Mouse (Mus musculus): Measurements from ENCODE around the gene Bglap.
"Not testable (repeated sequence)": the region's sequence is repeated elsewhere in the genome, so short reads cannot be mapped to it uniquely, and the experiment has no call there.

Gene Bglap

DNA sequence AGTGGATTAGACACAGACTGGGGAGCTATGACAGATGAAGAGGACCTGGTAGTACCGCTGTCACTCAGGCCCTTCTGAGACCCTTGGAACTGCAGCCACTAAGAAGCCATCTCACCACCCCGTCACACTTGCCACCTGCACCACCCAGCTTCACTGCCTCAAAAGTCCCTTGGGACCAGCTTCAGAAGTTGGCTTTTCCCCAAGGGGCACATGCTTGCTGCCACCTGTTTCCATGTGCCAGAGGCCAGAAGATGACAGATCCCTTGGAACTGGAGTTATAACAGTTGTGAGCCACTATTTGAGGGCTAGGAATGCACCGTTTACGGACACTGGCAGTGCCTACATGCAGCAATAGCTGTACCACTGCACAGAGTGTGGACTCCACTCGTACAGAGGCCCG, 11.0 kb upstream of the Bglap start:
- in situ Hi-C loops (cut with MboI, MseI) = no loop called here

DNA sequence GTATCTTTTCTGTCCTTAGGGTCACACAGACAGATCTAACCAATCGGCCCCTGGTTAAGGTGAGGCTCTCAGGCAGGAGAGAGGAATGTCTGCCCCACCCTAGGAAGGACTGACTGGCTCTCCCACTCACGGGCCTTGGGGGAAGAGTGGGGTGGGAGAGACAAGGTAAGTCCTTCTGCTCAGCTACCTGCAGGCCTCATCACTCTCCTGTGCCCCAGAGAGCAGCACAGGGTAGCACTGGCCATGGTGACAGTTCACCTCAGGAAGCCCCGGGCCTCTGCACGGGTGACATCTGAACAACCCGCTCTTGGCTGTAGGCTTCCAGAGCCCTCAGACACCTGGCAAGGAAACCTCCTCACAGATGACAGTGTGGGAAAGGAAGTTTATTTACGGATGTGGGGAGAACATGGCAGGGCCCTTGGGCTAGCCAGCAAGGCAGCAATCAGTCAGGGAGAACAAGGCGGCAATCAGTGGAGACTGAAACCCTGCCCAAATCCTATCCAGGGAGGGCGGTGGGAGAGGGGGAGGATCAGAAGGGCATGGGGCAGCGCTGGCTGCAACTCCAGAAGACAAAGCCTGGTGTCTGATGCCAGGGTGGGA, 9.6 kb upstream of the Bglap start:
- in situ Hi-C loops (cut with MboI, MseI) = no loop called here

DNA sequence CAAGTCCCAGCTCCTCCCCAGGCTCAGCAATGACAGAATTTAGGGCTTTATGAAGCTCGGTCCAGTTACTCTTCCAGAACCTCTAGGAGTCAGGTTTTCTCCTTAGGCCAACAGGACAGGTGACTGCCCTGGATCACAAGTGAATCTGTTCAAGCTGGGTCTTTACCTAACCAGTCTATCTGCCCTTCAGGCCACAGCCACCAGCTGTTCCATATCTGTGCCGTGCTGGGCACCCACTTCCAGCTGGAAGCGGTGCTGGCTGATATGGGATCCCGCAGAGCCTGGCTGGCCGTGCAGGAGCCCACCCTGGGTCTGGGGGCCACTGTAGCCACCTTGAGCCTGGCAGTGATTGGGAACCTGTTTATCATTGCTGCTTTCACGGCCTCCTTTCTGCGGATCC, 1.9 kb downstream of the Bglap start:
- in situ Hi-C loops (cut with MboI, MseI) = not testable (repeated sequence)

DNA sequence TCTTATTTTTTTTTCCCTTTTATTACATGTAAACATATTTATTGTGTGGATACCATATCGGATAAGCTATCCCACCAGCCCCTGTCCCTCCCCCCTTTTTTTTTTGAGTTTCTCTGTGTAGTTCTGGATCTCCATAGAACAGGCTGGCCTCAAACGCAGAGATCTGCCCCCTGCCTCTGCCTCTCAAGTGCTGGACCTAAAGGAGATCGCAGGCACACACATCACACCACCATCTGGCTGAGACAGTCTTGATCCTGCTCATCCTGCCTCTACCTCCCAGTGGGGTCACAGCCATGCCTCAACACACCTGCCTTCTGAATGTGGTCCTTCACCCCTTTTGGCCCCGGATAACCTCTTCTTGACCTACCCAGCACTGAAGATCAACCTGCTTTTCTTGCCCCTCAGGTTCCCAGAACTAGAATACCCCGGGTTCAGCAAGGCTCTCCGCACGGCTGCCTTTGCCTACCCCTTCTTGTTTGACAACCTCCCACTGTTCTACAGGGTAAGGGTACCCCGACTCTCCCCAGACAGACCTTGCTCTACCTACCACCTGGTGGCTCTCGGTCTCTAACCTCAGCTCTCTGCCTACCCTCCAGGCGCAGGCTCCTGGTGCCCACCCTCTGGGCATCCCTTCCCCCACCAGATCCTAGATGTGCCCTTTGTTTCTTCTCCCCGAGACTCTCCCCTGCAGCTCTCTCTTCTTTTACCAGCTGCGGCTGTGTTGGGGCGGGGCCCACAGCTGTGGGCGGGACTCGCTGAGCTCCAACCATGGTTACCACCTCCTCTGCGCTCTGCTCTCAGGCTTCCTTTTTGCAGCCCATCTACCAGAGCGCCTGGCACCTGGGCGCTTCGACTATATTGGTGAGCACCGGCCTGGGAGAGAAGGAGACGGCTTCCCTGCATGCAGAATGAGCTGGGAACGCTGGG, 2.6 kb downstream of the Bglap start:
- in situ Hi-C loops (cut with MboI, MseI) = not testable (repeated sequence)

DNA sequence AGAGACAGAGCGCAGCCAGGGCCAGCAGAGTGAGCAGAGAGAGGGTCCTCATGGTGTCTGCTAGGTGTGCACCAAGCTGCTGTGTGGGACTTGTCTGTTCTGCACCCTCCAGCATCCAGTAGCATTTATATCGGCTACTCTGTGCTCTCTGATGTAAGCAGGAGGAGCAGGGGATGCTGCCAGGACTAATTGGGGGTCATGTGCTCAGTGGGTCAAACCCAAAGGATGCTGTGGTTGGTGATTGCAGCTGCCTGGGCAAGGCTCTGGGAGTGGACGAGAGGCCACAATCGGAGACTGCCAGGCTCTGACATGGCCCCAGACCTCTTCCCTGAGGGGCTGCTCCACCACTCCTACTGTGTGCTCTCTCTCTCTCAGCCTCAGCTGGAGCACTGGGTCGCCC, 5.7 kb downstream of the Bglap start, which contains the start of gene Bglap2:
Bglap2 (minus strand) TSS at position 101 of the 400 bp plus-strand sequence.
- in situ Hi-C loops (cut with MboI, MseI) = not testable (repeated sequence)

DNA sequence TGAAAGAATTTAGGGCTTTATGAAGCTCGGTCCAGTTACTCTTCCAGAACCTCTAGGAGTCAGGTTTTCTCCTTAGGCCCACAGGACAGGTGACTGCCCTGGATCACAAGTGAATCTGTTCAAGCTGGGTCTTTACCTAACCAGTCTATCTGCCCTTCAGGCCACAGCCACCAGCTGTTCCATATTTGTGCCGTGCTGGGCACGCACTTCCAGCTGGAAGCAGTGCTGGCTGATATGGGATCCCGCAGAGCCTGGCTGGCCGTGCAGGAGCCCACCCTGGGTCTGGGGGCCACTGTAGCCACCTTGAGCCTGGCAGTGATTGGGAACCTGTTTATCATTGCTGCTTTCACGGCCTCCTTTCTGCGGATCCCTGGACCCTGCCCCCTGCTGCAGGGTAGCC, 7.6 kb downstream of the Bglap start:
- in situ Hi-C loops (cut with MboI, MseI) = not testable (repeated sequence)

DNA sequence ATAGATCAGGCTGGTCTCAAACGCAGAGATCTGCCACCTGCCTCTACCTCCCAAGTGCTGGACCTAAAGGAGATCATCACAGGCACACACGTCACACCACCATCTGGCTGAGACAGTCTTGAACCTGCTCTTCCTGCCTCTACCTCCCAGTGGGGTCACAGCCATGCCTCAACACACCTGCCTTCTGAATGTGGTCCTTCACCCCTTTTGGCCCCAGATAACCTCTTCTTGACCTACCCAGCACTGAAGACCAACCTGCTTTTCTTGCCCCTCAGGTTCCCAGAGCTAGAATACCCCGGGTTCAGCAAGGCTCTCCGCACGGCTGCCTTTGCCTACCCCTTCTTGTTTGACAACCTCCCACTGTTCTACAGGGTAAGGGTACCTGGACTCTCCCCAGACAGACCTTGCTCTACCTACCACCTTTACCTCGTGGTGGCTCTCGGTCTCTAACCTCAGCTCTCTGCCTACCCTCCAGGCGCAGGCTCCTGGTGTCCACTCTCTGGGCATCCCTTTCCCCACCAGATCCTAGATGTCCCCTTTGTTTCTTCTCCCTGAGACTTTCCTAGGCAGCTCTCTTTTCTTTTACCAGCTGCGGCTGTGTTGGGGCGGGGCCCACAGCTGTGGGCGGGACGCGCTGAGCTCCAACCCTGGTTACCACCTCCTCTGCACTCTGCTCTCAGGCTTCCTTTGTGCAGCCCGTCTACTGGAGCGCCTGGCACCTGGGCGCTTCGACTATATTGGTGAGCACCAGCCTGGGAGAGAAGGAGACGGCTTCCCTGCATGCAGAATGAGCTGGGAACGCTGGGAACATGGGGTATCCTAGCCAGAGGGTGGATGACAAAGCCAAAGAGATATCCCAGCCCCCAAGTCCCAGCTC, 8.3 kb downstream of the Bglap start:
- in situ Hi-C loops (cut with MboI, MseI) = not testable (repeated sequence)

DNA sequence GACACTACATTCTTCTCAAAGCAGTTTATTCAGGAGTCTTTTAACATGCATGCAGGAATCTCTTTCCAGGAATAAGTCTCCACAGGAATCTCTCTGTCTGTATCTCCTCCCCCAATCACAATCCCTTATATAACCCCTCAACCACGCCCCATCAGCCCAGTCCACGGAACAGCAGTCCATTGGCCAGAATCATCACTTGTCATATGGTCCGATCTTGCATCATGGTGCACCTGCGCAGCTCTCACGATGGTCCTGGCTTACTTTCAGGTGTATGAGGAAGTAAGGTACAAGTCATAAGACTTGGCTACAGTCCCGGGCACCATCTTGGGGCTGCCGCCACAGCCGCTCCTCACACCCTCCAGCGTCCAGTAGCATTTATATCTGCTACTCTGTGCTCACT, 11.6 kb downstream of the Bglap start, which contains the start of gene Bglap3:
Bglap3 (minus strand) TSS at position 101 of the 400 bp plus-strand sequence.
- in situ Hi-C loops (cut with MboI, MseI) = not testable (repeated sequence)

DNA sequence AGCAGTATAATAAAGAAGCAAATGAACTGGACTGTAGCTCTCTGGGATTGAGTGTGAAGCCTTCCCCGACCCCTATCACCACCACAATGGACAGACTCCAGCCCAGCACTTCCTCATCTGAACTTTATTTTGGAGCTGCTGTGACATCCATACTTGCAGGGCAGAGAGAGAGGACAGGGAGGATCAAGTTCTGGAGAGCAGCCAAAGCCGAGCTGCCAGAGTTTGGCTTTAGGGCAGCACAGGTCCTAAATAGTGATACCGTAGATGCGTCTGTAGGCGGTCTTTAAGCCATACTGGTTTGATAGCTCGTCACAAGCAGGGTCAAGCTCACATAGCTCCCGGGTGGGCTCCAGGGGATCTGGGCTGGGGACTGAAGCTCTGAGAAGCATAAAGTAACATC, 15.8 kb downstream of the Bglap start:
- in situ Hi-C loops (cut with MboI, MseI) = not testable (repeated sequence)

DNA sequence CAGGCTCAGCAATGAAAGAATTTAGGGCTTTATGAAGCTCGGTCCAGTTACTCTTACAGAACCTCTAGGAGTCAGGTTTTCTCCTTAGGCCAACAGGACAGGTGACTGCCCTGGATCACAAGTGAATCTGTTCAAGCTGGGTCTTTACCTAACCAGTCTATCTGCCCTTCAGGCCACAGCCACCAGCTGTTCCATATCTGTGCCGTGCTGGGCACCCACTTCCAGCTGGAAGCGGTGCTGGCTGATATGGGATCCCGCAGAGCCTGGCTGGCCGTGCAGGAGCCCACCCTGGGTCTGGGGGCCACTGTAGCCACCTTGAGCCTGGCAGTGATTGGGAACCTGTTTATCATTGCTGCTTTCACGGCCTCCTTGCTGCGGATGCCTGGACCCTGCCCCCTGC, 16.7 kb downstream of the Bglap start:
- in situ Hi-C loops (cut with MboI, MseI) = not testable (repeated sequence)

DNA sequence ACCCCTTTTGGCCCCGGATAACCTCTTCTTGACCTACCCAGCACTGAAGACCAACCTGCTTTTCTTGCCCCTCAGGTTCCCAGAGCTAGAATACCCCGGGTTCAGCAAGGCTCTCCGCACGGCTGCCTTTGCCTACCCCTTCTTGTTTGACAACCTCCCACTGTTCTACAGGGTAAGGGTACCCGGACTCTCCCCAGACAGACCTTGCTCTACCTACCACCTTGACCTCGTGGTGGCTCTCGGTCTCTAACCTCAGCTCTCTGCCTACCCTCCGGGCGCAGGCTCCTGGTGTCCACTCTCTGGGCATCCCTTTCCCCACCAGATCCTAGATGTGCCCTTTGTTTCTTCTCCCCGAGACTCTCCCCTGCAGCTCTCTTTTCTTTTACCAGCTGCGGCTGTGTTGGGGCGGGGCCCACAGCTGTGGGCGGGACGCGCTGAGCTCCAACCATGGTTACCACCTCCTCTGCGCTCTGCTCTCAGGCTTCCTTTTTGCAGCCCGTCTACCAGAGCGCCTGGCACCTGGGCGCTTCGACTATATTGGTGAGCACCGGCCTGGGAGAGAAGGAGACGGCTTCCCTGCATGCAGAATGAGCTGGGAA, 17.3 kb downstream of the Bglap start:
- in situ Hi-C loops (cut with MboI, MseI) = not testable (repeated sequence)

DNA sequence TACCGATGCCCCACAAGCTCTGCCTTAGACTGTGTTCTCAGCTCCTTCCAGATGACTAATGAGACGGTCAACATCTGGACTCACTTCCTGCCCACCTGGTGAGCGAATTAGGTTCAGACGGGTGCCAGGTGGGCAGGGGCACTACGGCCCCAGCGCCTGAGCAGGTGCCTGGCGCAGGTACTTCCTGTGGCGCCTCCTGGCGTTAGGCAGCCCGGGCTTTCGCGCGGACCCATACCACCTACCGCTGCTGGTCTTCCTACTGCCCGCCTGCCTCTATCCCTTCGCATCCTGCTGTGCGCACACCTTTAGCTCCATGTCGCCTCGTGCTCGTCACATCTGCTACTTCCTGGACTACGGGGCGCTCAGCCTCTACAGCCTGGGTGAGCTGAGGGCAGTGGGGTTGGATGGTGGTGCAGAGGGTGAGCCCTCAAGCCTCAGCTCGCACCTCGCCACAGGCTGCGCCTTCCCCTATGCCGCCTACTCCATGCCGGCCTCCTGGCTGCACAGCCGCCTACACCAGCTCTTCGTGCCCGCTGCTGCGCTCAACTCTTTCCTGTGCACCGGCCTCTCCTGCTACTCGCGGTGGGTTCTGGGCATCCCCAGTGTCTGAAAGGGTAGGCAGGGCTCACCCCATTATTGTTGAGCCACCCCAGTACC, 18.4 kb downstream of the Bglap start:
- in situ Hi-C loops (cut with MboI, MseI) = no loop called here

DNA sequence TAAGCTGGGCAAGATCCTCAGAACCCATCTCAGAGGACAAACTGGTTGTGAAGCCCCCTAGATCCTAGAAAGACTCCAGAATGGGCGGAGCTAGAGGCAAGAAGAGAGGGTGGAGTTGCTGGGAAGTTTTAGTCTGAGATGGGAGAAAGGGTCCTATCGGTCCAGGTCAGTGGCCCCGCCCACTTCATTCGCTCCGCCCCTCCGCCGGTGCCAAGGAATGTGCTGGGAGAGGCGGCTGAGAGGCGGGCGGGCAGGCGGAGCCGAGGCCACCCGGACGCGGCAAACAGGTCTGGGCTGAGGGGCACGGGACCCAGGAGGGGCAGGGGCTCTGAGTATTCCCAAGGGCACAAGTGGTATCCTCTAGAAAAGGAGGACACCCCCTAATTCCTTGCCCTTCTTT, 19.9 kb downstream of the Bglap start, which contains the start of gene Paqr6:
Paqr6 (plus strand) TSS at position 248 of the 400 bp plus-strand sequence.
- in situ Hi-C loops (cut with MboI, MseI) = no loop called here

DNA sequence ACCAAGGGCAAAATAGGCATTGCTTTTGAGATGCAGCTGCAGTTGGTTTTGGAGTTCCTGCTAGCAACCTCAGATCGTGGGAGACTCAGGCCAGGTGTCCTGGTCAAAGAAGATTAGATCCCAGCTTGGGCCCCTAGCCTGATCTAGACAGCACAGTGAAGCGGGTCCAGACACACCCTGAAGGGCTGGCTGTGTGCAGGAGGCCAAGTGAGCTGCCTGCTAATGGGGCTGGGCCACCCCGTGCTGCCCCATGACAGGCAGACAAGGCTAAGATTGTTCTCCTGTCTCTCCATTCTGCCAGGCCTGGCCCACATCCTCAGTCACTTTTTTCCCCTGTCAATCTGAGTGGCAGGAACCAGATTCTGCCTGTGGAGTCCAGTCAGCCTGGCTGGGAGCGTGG, 20.6 kb downstream of the Bglap start:
- in situ Hi-C loops (cut with MboI, MseI) = no loop called here

DNA sequence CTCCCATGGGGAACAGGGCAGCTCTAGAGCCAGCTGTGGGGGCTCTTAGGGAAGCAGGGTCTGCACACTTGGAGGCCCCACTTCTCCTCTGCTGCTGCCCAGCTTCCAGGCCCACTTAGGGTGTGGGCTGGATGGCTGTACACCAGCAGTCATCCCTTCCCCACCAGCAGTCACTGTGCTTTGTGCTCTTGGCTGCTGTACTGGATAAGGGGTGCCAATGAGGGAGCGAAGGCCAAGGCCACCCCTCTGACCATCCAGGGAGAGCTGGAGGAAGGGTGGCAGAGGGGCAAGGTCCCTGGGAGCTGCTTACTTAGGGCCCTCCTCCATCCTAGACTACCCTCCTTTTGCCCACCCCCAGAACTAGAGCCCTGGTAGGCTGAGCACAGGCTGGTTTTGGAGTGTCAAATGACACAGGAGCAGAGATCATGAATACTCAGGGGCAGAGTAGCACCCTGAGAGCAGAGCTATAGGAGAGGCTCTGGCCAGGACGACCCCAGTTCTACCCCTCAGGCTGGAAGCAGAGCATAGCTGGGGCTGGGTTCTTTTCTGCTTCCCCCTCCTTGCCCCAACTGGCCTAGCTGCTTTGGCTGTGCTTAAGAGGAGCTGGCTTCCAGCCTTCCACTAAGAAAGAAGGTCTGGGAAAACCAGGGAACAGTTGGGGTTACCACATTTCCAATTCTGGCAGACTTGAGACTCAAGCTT, 22.5 kb downstream of the Bglap start:
- in situ Hi-C loops (cut with MboI, MseI) = no loop called here

DNA sequence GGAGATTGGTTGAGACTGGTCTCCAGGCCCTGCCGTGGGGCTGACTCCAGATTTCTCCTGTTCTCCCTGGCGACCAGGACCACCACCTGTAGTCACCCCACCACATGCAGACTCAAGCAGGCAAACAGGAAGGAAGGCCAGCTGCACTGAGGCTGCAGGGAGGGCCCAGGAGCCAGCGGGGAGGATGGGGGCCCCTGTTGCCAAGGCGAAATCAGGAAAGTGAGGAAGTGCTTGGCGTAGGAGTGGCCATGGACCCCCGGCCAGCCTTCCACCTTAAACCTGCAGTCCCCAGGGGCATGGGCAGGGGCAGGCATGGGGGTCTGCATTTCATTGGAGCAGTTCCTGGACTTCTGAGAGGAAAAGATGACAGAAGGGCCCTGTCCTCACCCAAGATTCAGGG, 23.2 kb downstream of the Bglap start:
- in situ Hi-C loops (cut with MboI, MseI) = no loop called here

DNA sequence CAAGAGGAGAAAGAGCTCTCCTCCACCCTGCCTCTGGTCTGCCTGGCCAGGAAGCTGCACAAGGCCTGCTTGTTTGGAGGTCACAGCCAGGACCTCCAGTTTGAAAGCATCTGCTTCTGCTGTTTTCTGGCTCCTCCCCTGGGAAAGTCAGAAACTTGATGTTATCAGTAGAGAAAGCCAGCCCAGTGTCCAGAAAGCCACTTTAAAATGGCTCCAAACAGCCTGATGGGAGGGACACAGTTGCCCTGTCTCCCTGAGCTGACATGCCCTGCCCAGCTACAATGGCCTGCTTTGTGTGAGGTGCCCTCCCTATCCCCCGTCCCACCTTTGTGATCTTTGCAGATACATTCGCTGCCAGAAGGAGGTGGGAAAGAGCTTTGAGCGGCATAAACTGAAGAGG, 24.3 kb downstream of the Bglap start:
- in situ Hi-C loops (cut with MboI, MseI) = loop anchor here in 1 of 2 experiments (10.0 kb wide), 1 partner anchor 335 kb away; no protein-coding TSS in a partner anchor

DNA sequence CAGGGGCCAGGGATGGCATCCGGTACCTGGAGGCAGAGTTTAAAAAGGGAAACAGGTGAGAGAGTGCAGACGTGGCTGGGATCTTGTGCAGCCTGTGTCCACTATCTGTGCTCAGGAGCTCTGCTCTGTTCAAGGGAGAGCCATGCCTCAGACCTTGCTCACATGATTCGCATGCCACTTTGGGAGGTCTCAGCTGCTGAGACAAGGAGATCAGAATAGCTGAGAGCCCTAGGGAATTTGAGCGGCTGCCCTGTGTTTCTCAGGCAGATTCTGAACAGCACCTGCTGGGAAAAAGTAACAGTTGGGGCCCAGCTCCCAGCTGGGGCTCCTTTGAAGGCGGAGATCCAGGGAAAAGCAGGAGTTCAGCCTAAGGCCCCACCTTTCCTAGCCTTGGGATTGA, 24.7 kb downstream of the Bglap start:
- in situ Hi-C loops (cut with MboI, MseI) = loop anchor here in 1 of 2 experiments (10.0 kb wide), 1 partner anchor 335 kb away; no protein-coding TSS in a partner anchor

DNA sequence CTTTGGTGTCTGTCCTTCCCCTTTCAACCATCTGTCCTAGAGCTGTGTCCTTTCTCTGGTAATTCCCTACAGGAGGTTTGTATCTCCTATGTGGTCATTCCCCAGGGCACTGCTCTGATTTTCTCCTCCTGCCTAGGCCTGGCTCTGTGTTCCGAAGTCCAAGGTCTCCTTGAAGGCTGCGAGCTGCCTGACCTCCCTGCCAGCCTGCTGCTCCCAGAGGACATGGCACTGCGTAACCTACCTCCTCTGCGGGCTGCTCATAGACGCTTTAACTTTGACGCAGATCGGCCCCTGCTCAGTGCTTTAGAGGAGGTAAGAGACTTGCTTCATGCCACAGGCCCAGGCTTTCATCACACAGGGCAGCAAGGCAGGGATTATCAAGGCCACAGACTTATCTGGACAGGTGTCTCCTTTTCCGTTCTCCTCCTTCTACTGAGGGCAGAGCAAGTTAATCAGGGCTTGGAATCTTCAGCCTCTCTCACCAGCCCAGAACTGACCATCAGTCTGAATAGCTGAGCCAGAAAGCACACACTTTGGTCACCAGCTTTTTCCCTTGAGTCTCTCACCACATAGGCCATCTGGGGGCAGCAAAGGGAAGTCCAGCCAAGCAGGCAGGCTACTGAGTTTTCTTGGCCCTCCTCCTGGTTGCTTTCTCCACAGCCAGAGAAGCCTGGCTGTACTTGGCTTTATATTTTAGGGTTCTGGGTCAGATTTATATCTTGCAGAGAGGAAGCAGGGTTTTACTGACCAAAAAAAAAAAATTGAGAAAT, 29.7 kb downstream of the Bglap start:
- in situ Hi-C loops (cut with MboI, MseI) = loop anchor here in 1 of 2 experiments (10.0 kb wide), 1 partner anchor 340 kb away; no protein-coding TSS in a partner anchor

Data from T-helper 17 cell (primary cell).